Mouse (Mus musculus): ENCODE results near the gene Fgf22.

DNA sequence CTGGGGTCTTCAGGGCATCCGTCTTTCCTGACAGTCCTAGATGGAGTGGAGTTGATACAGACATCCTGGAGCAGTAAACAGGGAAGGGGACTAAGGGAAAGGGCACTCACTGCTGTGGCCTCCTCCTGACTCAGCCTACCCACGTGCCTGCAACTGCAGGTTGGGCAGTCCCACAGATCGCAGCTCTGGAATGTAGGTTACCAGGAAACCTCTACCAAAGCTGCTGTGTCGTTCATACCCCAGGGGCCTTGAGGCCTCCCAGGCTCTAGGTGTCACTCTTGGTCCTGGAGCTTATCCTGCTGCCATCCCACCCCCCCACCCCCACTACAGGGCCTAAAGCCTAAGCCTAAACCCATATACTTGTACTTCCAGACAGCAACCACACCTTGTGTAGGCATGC, 47.1 kb upstream of the Fgf22 start:
- no peak for TF ChIP-seq POLR2A (IDR thresholded peaks at IDR 0.05; ENCODE audit: extremely low read depth, insufficient read depth, low read length)
- no peak for TF ChIP-seq CTCF (IDR thresholded peaks at IDR 0.05; ENCODE audit: low read depth, low read length)

All from liver, adult 2 months (tissue).